Mouse (Mus musculus) CD4-positive helper T cell, adult 2 months (primary cell): ENCODE data around the gene Lrrc14b.
A peak's percentile ranks its signal among the peaks of the same experiment; 100 is the strongest.

Experiments
- DNase-seq: peaks from one replicate; pipeline ENCODE4 v3.0.0-alpha.2; 2012; ENCODE audit warnings: low read depth, missing footprints, low spot score

Gene Lrrc14b

GRCm38 (mm10) chr13:74363859-74364235 is at the start of gene Lrrc14b:
TSS of gene Lrrc14b (minus strand) at chr13:74364005.
- no peak for DNase-seq

- no peak for DNase-seq
Observed at GRCm38 (mm10) chr13:74399298-74399839, 35.6 kb upstream of the Lrrc14b start, which contains the start of gene Ftl1-ps1. TSS of gene Ftl1-ps1 (plus strand) at chr13:74399694.

- DNase-seq, result no peak
Observed at GRCm38 (mm10) chr13:74391156-74391555, 27.4 kb upstream of the Lrrc14b start.

- peak; percentile 73 for DNase-seq
Observed at GRCm38 (mm10) chr13:74390371-74390990, 26.7 kb upstream of the Lrrc14b start, which contains the start of gene Zfp72. TSS of gene Zfp72 (minus strand) at chr13:74390836.

GRCm38 (mm10) chr13:74389730-74390129 is 25.9 kb upstream of the Lrrc14b start:
- DNase-seq, result no peak

- no peak for DNase-seq
Observed at GRCm38 (mm10) chr13:74382289-74382688, 18.5 kb upstream of the Lrrc14b start.

GRCm38 (mm10) chr13:74381533-74382276 is 17.9 kb upstream of the Lrrc14b start:
- no peak for DNase-seq

GRCm38 (mm10) chr13:74363176-74363858 is 488 bp downstream of the Lrrc14b start:
- no peak for DNase-seq

GRCm38 (mm10) chr13:74362218-74362617 is 1.6 kb downstream of the Lrrc14b start:
- DNase-seq, result no peak

GRCm38 (mm10) chr13:74356491-74356890 is 7.3 kb downstream of the Lrrc14b start:
- no peak for DNase-seq

- no peak for DNase-seq
Observed at GRCm38 (mm10) chr13:74350435-74350906, 13.3 kb downstream of the Lrrc14b start.

GRCm38 (mm10) chr13:74349566-74350434 is 14.0 kb downstream of the Lrrc14b start, which contains the start of the genes Sdha and Ccdc127:
TSS of gene Sdha (minus strand) at chr13:74350280.
TSS of gene Ccdc127 (plus strand) at chr13:74350309.
- peak; percentile 98 for DNase-seq

GRCm38 (mm10) chr13:74341036-74341435 is 22.8 kb downstream of the Lrrc14b start:
- DNase-seq, result peak; percentile 77

- no peak for DNase-seq
Observed at GRCm38 (mm10) chr13:74329321-74329720, 34.5 kb downstream of the Lrrc14b start.

GRCm38 (mm10) chr13:74317170-74317849 is 46.5 kb downstream of the Lrrc14b start, which contains the start of gene Pdcd6:
TSS of gene Pdcd6 (minus strand) at chr13:74317580.
- peak; percentile 97 for DNase-seq

GRCm38 (mm10) chr13:74316789-74317169 is 47.0 kb downstream of the Lrrc14b start:
- DNase-seq, result no peak

GRCm38 (mm10) chr13:74316386-74316785 is 47.4 kb downstream of the Lrrc14b start:
- DNase-seq, result no peak

GRCm38 (mm10) chr13:74314616-74315015 is 49.2 kb downstream of the Lrrc14b start:
- DNase-seq, result no peak
